Mouse (Mus musculus): Measurements from ENCODE around the gene Sypl2. TPM values are rescaled to one million over a fixed set of nuclear protein-coding genes. Genes with fewer than 3 reads are reported as not detected.

Gene Sypl2
- total and polyA plus RNA-seq, 2 experiments from 2014 or later: 0.29 to 0.42 TPM

GRCm38 (mm10) chr3:108164091-108164490 is 62.4 kb downstream of the Sypl2 start:
- H3K9ac ChIP-seq: no peak overlapping the region
- 63% methylated on average over 5 of the region's 5 CpGs for WGBS
- no peak overlapping the region for H3K4me3 ChIP-seq (ENCODE audit: low read depth, low read length)
- H3K4me1 ChIP-seq (ENCODE audit: insufficient read depth): peaks cover 8% of the 10 kb centered on the region; the same call in 1 of the 2 replicates
- no peaks in the 10 kb centered on the region for H3K9me3 ChIP-seq (ENCODE audit: low read length)
- no peak overlapping the region for H3K27ac ChIP-seq (ENCODE audit: low read depth, low read length)
- ATAC-seq (no peak), DNase-seq (no peak)
- TF ChIP-seq CTCF (IDR thresholded peaks at IDR 0.05; ENCODE audit: low read depth): no peak
- no peaks in the 10 kb centered on the region for H3K36me3 ChIP-seq (ENCODE audit: insufficient read depth)
- H3K4me2 ChIP-seq (ENCODE audit: low read depth): no peak overlapping the region
- H3K27me3 ChIP-seq (ENCODE audit: insufficient read depth, low read length): no peaks in the 10 kb centered on the region

Other genes starting within 250 kb of the Sypl2 start
- 6.5 TPM in 2 replicates for gene Gstm2, start 240.2 kb downstream of the Sypl2 start, total RNA-seq (2014; rRNA removed)
- 11.9 and 12.0 TPM in 2 replicates for gene Gstm2, start 240.2 kb downstream of the Sypl2 start, polyA plus RNA-seq (2015; fragmentation: Nextera tagmentation; extraction: Ambion mirVana)
- gene Gstm1, start 208.7 kb downstream of the Sypl2 start, total RNA-seq (2014; rRNA removed): 57.9 and 58.1 TPM in 2 replicates
- 190 and 241 TPM in 2 replicates for gene Gstm1, start 208.7 kb downstream of the Sypl2 start, polyA plus RNA-seq (2015; fragmentation: Nextera tagmentation; extraction: Ambion mirVana)
- gene Gstm4, start 181.8 kb downstream of the Sypl2 start, total RNA-seq (2014; rRNA removed): 5.5 and 5.6 TPM in 2 replicates
- 20.7 and 22.9 TPM in 2 replicates for gene Gstm4, start 181.8 kb downstream of the Sypl2 start, polyA plus RNA-seq (2015; fragmentation: Nextera tagmentation; extraction: Ambion mirVana)
- 46.6 and 48.7 TPM in 2 replicates for gene Ampd2, start 140.0 kb downstream of the Sypl2 start, total RNA-seq (2014; rRNA removed)
- 38.8 and 47.0 TPM in 2 replicates for gene Ampd2, start 140.0 kb downstream of the Sypl2 start, polyA plus RNA-seq (2015; fragmentation: Nextera tagmentation; extraction: Ambion mirVana)
- 0.10 and 0.38 TPM in 2 replicates for gene Gnat2, start 133.9 kb downstream of the Sypl2 start, total RNA-seq (2014; rRNA removed)
- 0.16 and 0.27 TPM in 2 replicates for gene Gnat2, start 133.9 kb downstream of the Sypl2 start, polyA plus RNA-seq (2015; fragmentation: Nextera tagmentation; extraction: Ambion mirVana)
- gene Gnai3, start 80.5 kb downstream of the Sypl2 start, total RNA-seq (2014; rRNA removed): 109 and 120 TPM in 2 replicates
- gene Gnai3, start 80.5 kb downstream of the Sypl2 start, polyA plus RNA-seq (2015; fragmentation: Nextera tagmentation; extraction: Ambion mirVana): 104 and 118 TPM in 2 replicates
- gene Gpr61, start 71.8 kb downstream of the Sypl2 start, total RNA-seq (2014; rRNA removed): 8.1 and 9.8 TPM in 2 replicates
- gene Gpr61, start 71.8 kb downstream of the Sypl2 start, polyA plus RNA-seq (2015; fragmentation: Nextera tagmentation; extraction: Ambion mirVana): 3.2 and 5.3 TPM in 2 replicates
- 20.4 and 22.0 TPM in 2 replicates for gene Amigo1, start 40.3 kb downstream of the Sypl2 start, total RNA-seq (2014; rRNA removed)
- 9.4 and 12.1 TPM in 2 replicates for gene Amigo1, start 40.3 kb downstream of the Sypl2 start, polyA plus RNA-seq (2015; fragmentation: Nextera tagmentation; extraction: Ambion mirVana)
- gene Cyb561d1, start 25.4 kb downstream of the Sypl2 start, total RNA-seq (2014; rRNA removed): 4.1 and 5.4 TPM in 2 replicates
- 3.3 and 4.5 TPM in 2 replicates for gene Cyb561d1, start 25.4 kb downstream of the Sypl2 start, polyA plus RNA-seq (2015; fragmentation: Nextera tagmentation; extraction: Ambion mirVana)
- 22.0 and 23.4 TPM in 2 replicates for gene Atxn7l2, start 15.7 kb downstream of the Sypl2 start, total RNA-seq (2014; rRNA removed)
- 18.1 and 20.7 TPM in 2 replicates for gene Atxn7l2, start 15.7 kb downstream of the Sypl2 start, polyA plus RNA-seq (2015; fragmentation: Nextera tagmentation; extraction: Ambion mirVana)
- gene Psma5, start 30.3 kb upstream of the Sypl2 start, total RNA-seq (2014; rRNA removed): 134 and 189 TPM in 2 replicates
- 239 and 278 TPM in 2 replicates for gene Psma5, start 30.3 kb upstream of the Sypl2 start, polyA plus RNA-seq (2015; fragmentation: Nextera tagmentation; extraction: Ambion mirVana)
- gene Sort1, start 57.4 kb upstream of the Sypl2 start, total RNA-seq (2014; rRNA removed): 61.9 and 69.0 TPM in 2 replicates
- gene Sort1, start 57.4 kb upstream of the Sypl2 start, polyA plus RNA-seq (2015; fragmentation: Nextera tagmentation; extraction: Ambion mirVana): 11.3 and 12.9 TPM in 2 replicates
- not detected in 2 replicates for gene Mybphl, start 138.3 kb upstream of the Sypl2 start, total RNA-seq (2014; rRNA removed)
- gene Mybphl, start 138.3 kb upstream of the Sypl2 start, polyA plus RNA-seq (2015; fragmentation: Nextera tagmentation; extraction: Ambion mirVana): not detected in 2 replicates
- gene Psrc1, start 157.2 kb upstream of the Sypl2 start, total RNA-seq (2014; rRNA removed): 9.5 and 10.5 TPM in 2 replicates
- 6.5 and 7.0 TPM in 2 replicates for gene Psrc1, start 157.2 kb upstream of the Sypl2 start, polyA plus RNA-seq (2015; fragmentation: Nextera tagmentation; extraction: Ambion mirVana)
- gene Celsr2, start 188.9 kb upstream of the Sypl2 start, total RNA-seq (2014; rRNA removed): 39.0 and 51.4 TPM in 2 replicates
- 14.4 and 24.5 TPM in 2 replicates for gene Celsr2, start 188.9 kb upstream of the Sypl2 start, polyA plus RNA-seq (2015; fragmentation: Nextera tagmentation; extraction: Ambion mirVana)
- 196 and 202 TPM in 2 replicates for gene Sars, start 218.6 kb upstream of the Sypl2 start, total RNA-seq (2014; rRNA removed)
- 220 and 223 TPM in 2 replicates for gene Sars, start 218.6 kb upstream of the Sypl2 start, polyA plus RNA-seq (2015; fragmentation: Nextera tagmentation; extraction: Ambion mirVana)